Mouse (Mus musculus) brown adipose tissue, adult 24 weeks (tissue): ENCODE results near the gene Zbtb45. TPM values are rescaled to one million over a fixed set of nuclear protein-coding genes. Genes with fewer than 3 reads are reported as not detected.

Source experiments
- H3K27ac ChIP-seq: fragments of 200-500 bp; replicated peaks from 2 replicates; pipeline ENCODE4 v1.5.1; 2012; ENCODE audit warnings: low read depth, mild to moderate bottlenecking, low read length
- H3K4me1 ChIP-seq: fragments of 200-500 bp; 2 replicates; pipeline ENCODE4 v1.6.1; 2012; ENCODE audit warnings: low read length, mixed read lengths; ENCODE audit not compliant: control insufficient read depth, insufficient read depth, insufficient read length
- H3K4me3 ChIP-seq: fragments of 200-500 bp; 2 replicates; pipeline ENCODE4 v1.5.1; 2012; ENCODE audit warnings: low read depth, mild to moderate bottlenecking, low read length, moderate library complexity; ENCODE audit not compliant: insufficient read depth
- polyA plus RNA-seq: library from polyadenylated mRNA; stranded (reverse); fragments of >200 nt; gene quantifications from 2 replicates; pipeline ENCODE4 v1.2.4, GENCODE M21; 2012; ENCODE audit not compliant: missing spikeins, insufficient read depth, insufficient read length

The Zbtb45 gene
- polyA plus RNA-seq, 1 experiment: 2.1 TPM

DNA sequence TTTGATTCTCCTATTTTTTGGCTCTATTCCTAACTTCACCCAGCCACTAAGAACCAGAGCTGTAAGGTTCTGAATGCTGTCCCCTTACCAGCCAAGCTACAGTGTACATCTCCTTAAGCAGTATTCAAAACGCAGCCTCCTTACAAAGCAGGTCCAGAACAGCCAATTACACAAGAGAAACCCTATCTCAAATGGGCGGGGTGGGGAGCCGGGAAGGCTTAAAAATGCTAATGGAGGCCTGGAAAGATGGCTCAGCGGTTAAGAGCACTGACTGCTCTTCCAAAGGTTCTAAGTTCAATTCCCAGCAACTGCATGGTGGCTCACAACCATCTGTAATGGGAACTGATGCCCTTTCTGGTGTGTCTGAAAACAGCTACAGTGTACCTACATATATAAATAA lies 50.1 kb downstream of the Zbtb45 start:
- H3K4me3 ChIP-seq: no peak overlapping the region
- H3K4me1 ChIP-seq: no peaks in the 10 kb centered on the region
- no peak overlapping the region for H3K27ac ChIP-seq

DNA sequence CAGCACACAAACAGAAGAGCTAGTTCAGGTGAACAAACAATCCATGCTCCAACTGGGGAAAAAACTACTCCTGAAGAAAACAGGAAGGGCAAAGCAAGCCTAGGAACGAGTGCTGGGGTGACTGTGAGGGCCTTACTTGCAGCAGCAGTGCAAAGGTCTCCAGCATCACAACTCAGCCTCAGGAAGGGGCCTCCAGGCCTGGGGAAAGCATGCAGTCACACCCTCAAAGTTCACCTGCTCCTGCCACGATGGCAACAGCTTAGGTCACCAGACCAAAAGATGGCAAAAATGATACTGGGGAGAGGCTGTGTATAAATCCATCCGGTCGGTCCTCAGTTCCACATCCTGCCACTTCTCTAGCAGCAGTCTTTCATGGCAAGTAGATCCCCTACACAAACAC lies 50.9 kb downstream of the Zbtb45 start:
- Histone ChIP-seq H3K27ac (no peak overlapping the region), H3K4me3 (no peak overlapping the region), H3K4me1 (no peaks in the 10 kb centered on the region)

DNA sequence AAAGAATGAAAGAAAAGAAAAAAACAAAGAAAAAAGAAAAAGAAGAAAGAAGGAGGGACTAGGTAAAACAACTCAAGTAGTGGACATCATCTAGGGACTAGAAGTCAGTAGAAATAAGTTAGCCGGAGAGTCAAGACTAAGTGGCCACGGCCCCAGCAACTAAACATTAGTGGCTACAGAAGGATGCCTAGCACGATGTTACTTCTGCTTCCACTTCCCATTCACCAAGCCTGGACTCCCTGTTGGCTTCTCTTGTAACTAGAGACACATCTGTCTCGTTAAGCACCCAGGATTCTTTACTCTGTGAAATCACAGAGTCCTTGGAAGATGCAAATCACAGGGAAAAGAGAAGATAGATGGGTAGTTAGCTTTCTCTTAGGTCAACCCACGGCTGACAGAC lies 52.3 kb downstream of the Zbtb45 start:
- H3K4me1 ChIP-seq: no peaks in the 10 kb centered on the region

DNA sequence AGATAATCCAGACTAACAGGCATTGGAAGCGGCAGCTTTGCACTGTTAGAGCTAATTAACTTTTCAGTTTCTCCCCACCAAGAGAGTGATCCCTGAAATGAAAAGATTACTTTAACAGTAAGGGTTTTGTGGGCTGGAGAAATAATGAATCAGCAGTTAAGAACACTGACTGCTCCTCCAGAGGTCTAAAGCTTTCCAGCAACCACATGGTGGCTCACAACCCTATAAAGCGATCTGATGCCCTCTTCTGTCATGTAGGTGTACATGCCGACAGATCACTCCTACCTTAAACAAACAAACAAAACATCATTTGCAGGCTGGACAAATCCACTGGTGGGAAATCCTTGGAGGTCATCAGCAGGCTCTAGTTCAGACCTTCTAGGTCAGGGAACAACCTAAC lies 54.9 kb downstream of the Zbtb45 start:
- Histone ChIP-seq H3K27ac (no peak overlapping the region), H3K4me1 (no peaks in the 10 kb centered on the region), H3K4me3 (no peak overlapping the region)

More for the DNA sequence above, 52.3 kb downstream of the Zbtb45 start:
- Histone ChIP-seq H3K27ac (no peak overlapping the region), H3K4me3 (no peak overlapping the region)

Other genes with a start within 250 kb of the Zbtb45 start
- gene Zscan18, start 206.4 kb downstream of the Zbtb45 start, polyA plus RNA-seq: not detected in 2 replicates
- gene Zfp329, start 191.2 kb downstream of the Zbtb45 start, polyA plus RNA-seq: 2.1 and 4.2 TPM in 2 replicates
- gene Zfp110, start 175.3 kb downstream of the Zbtb45 start, polyA plus RNA-seq: 12.2 and 15.1 TPM in 2 replicates
- 2.0 and 2.5 TPM in 2 replicates for gene Zfp128, start 128.9 kb downstream of the Zbtb45 start, polyA plus RNA-seq
- gene Zscan22, start 112.2 kb downstream of the Zbtb45 start, polyA plus RNA-seq: 3.0 and 3.6 TPM in 2 replicates
- gene Rps5, start 87.7 kb downstream of the Zbtb45 start, polyA plus RNA-seq: 533 and 648 TPM in 2 replicates
- gene Rnf225, start 82.6 kb downstream of the Zbtb45 start, polyA plus RNA-seq: not detected in 2 replicates
- gene Zfp324, start 44.2 kb downstream of the Zbtb45 start, polyA plus RNA-seq: 1.4 and 2.7 TPM in 2 replicates
- 0.55 and 1.2 TPM in 2 replicates for gene Zfp446, start 32.2 kb downstream of the Zbtb45 start, polyA plus RNA-seq
- not detected in 2 replicates for gene Slc27a5, start 11.8 kb downstream of the Zbtb45 start, polyA plus RNA-seq
- 39.4 and 56.3 TPM in 2 replicates for gene Trim28, start 10.9 kb downstream of the Zbtb45 start, polyA plus RNA-seq
- 194 and 239 TPM in 2 replicates for gene Chmp2a, start 24.8 kb upstream of the Zbtb45 start, polyA plus RNA-seq
- gene Ube2m, start 28.2 kb upstream of the Zbtb45 start, polyA plus RNA-seq: 258 and 293 TPM in 2 replicates
- gene Mzf1, start 44.7 kb upstream of the Zbtb45 start, polyA plus RNA-seq: not detected in 2 replicates
- 0.16 TPM in 1 of 2 replicates, not detected in the other for gene Vmn1r85, start 85.1 kb upstream of the Zbtb45 start, polyA plus RNA-seq
- not detected in 2 replicates for gene Vmn1r86, start 109.9 kb upstream of the Zbtb45 start, polyA plus RNA-seq
- gene Vmn1r87, start 130.1 kb upstream of the Zbtb45 start, polyA plus RNA-seq: not detected in 2 replicates
- gene Vmn1r88, start 149.5 kb upstream of the Zbtb45 start, polyA plus RNA-seq: not detected in 2 replicates
- gene Vmn1r89, start 203.0 kb upstream of the Zbtb45 start, polyA plus RNA-seq: not detected in 2 replicates